Mouse (Mus musculus) fibroblast of lung, adult 2 months (primary cell): Measurements from ENCODE around the gene Epm2a.
A peak's percentile ranks its signal among the peaks of the same experiment; 100 is the strongest.
"Not testable (repeated sequence)": the region's sequence is repeated elsewhere in the genome, so short reads cannot be mapped to it uniquely, and the experiment has no call there.

Experiments used
- DNase-seq: peaks from one replicate; pipeline ENCODE4 v3.0.0-alpha.2; 2011; ENCODE audit warnings: low read depth

Gene Epm2a

GRCm38 (mm10) chr10:11343205-11344141 lies at the start of gene Epm2a:
Gene Epm2a (plus strand): TSS chr10:11343404.
- peak; percentile 59 for DNase-seq

- no peak for DNase-seq
Observed at GRCm38 (mm10) chr10:11298418-11298817, 44.8 kb upstream of the Epm2a start.

DNA sequence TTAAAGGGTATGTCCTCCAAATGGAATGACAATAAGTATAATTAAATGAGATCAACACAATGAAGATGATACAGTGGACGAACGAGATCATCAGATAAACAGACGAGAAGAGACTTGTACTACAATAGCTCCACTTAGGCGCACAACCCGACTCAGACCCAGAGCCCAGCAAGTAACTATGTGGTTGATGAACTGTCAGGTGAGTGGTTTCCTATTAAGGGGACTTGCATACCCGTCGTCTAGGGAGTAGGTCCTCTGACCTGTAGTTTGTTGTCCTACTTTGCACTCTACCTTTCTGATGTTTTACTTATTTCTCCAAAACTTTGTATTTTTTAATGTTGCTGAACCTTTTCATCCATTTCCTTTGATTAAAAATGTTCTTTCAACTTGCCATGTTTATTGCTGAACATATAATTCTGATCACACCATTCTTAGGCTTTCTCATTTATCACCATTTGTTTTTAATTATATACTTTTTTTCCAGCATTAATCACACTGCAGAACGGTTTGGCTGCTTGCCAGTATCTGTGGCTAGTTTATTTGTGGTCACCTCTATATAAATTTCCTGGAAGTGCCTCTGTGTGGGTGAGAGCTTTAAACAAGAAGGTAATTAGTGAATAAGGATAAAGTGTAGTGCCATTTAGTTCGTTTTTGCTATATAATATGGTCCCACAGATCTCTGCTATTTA lies 37.7 kb upstream of the Epm2a start:
- DNase-seq, result no peak

GRCm38 (mm10) chr10:11306054-11306367 lies 37.2 kb upstream of the Epm2a start:
- no peak for DNase-seq

DNA sequence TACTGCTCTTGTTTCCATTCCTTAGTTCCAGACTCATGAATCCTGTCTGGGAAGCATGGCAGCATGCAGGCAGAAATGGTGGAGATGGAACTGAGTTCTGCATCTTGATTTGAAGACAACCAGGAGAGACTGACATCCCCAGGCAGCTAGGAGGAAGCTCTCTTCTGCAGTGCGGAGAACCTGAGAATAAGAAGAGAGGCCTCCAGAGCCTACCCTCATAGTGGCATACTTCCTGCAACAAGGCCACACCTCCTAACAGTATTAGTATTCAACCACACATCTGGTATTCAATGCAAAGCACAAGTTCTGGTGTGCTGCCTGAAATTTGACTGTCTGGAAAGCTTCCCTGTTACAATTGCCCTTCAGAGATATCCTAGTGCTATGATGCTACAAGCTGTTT lies 33.3 kb upstream of the Epm2a start:
- no peak for DNase-seq

- no peak for DNase-seq
Observed at GRCm38 (mm10) chr10:11310481-11310880, 32.7 kb upstream of the Epm2a start.

GRCm38 (mm10) chr10:11317856-11318454 lies 25.2 kb upstream of the Epm2a start:
- DNase-seq, result not testable (repeated sequence)

- DNase-seq, result no peak
Observed at GRCm38 (mm10) chr10:11319446-11319970, 23.7 kb upstream of the Epm2a start.

GRCm38 (mm10) chr10:11322316-11322715 lies 20.9 kb upstream of the Epm2a start:
- DNase-seq, result no peak

- no peak for DNase-seq
Observed at GRCm38 (mm10) chr10:11323202-11323898, 19.9 kb upstream of the Epm2a start.

- DNase-seq, result no peak
Observed at GRCm38 (mm10) chr10:11326526-11326925, 16.7 kb upstream of the Epm2a start.

- peak; percentile 91 for DNase-seq
Observed at GRCm38 (mm10) chr10:11344536-11345468, 1.6 kb downstream of the Epm2a start.

DNA sequence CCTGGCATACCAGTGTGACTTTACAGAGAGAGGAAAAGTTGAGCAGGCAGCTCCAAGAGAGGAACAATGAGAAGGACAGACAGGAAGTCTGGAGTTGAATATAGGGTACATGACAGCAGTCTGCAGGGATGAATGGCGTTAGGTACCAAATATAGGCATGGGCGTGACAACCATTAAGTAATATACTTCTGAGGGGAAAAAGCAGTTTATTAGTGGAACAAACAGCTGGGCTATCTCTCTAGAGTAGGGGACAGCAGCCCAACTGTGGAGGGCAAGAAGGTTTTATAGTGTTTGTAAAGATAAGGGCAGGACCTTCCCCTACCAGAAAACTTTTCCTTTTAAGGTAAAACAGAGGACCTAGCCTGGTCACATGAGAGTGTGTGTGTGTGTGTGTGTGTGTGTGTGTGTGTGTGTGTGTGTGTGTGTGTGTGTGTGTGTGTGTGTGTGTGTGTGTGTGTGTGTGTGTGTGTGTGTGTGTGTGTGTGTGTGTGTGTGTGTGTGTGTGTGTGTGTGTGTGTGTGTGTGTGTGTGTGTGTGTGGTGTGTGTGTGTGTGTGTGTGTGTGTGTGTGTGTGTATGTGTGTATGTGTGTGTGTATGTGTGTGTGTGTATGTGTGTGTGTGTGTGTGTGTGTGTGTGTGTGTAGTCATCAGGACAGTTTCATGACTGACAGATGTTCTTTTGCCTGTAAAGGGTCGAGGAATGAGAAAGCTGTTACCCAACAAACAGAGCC lies 7.2 kb downstream of the Epm2a start:
- DNase-seq, result not testable (repeated sequence)

DNA sequence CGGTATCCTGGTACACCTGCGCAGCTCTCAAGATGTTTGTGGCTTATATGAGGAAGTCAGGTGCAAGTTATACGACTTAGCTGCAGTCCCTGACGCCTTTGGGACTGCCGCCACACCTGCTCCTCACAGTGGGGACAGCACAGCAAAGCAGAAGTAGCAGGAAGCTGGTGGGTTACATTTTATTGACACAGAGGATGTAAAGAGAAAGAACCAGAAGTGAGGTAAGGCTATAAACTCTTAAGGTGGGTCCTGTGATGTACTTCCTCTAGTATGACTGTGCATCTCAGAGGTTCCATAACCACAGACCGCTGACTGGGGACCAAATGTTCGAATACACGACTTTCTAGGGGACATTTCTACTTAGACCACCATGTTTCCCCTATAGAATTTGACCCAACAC lies 11.4 kb downstream of the Epm2a start:
- DNase-seq, result no peak

DNA sequence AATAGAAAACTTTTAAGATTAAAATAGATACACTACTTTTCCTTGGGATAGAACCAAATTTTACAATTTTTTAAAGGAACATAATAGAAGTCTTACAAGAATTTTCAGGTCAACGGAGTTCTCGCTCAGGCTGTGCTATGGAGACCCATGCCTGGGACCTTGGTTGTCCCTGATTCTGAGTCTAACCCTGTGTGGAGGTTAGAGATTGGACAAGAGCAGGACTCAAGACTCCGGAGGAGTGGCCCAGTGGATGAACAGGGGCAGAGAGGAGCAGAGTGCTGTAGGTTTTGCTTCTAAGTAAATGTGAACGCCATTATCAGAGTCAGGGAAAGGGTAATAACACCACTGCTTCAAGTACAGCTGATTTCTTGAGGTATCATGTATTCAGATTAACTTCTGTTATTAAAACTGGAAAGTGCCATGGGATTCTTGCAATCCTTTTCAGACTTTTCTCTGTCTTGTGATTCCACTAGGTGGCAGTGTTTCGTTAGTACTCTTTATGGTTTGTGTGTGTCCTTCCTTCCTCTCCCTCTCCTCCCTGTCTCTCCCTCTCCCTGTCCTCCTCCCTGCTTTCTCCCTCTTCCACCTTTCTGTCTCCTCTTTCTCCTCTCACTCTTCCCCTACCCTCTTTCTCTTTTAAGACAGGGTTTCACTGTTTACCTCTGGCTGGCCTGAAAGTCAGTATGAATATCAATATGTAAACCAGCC lies 18.9 kb downstream of the Epm2a start:
- no peak for DNase-seq

DNA sequence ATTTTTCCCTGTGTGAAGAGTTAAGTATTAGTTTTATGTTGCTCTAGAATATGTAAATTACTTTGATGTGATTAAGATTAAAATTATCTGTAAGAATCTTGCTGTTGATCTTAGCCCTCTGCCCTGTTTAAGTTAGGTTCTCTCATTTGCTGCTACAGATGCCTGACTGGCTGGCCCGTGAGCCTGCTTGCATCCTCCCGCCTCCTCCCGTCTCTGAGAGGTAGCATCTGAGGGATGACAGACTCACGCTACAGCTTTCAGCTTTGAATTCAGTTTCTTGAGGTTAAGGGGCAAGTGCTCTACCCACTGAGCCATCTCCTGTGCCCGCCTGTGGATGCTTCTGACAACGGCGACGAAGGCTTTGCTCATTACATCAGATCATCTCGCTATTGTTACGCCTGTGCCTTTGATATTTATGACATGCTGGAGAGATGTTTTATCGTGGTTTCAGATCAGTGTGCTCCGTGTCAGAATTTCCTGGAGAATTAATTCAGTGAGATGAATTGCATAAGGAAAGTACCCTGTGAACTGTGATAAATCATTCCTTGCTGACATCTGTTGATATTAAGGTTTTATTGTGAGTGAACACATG lies 19.8 kb downstream of the Epm2a start:
- DNase-seq, result no peak

GRCm38 (mm10) chr10:11381302-11381701 lies 38.1 kb downstream of the Epm2a start:
- no peak for DNase-seq

- no peak for DNase-seq
Observed at GRCm38 (mm10) chr10:11410926-11411325, 67.7 kb downstream of the Epm2a start.

DNA sequence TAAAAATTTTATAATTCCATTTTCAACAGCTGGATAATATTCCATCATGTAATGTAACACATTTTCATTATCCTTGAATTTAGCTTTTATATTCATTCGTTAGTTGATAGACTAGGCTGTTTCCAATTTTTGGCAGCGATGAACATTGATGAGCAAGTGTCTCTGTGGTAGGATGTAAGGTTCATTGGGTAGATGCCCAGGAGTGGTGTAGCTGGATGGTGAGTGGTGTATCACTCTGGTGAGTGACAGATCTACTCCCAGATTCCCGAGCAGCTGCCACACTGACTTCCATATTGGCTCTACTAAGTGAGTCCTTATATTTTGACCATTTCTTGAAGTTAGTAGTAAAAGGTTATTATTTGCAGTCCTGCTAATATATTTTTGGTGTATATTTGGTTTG lies 76.9 kb downstream of the Epm2a start:
- DNase-seq, result no peak
